Mouse (Mus musculus) bone marrow, adult 2 months (tissue): ENCODE results near the gene 2810408A11Rik. TPM values are rescaled to one million over a fixed set of nuclear protein-coding genes. Genes with fewer than 3 reads are reported as not detected.
A peak's percentile ranks its signal among the peaks of the same experiment; 100 is the strongest.

Source experiments
- H3K27ac ChIP-seq: fragments of 200-500 bp; 2 replicates; pipeline ENCODE4 v1.5.1; 2012; ENCODE audit warnings: low read depth, mild to moderate bottlenecking, control low read depth, inconsistent platforms, low read length; ENCODE audit not compliant: control insufficient read depth, poor library complexity, insufficient read depth
- H3K4me1 ChIP-seq: fragments of 200-500 bp; 2 replicates; pipeline ENCODE4 v1.6.1; 2011; ENCODE audit warnings: low read length; ENCODE audit not compliant: control insufficient read depth, insufficient read depth
- H3K4me3 ChIP-seq: fragments of 200-500 bp; replicated peaks from 2 replicates; pipeline ENCODE3; 2011; ENCODE audit warnings: mild to moderate bottlenecking, low read depth, low read length, control low read depth; ENCODE audit not compliant: control insufficient read depth
- CTCF ChIP-seq: fragments of 200-500 bp; IDR thresholded peaks from 2 replicates; pipeline ENCODE4 v1.5.1; 2011; ENCODE audit warnings: low read length, control low read depth; ENCODE audit not compliant: control insufficient read depth, insufficient read depth
- POLR2A ChIP-seq: fragments of 200-500 bp; IDR thresholded peaks from 2 replicates; pipeline ENCODE4 v1.6.1; 2011; ENCODE audit warnings: low read depth, mild to moderate bottlenecking, control low read depth, low read length, borderline replicate concordance; ENCODE audit not compliant: control insufficient read depth
- WGBS: fragments of 180-500 bp; shearing (Covaris S2); methylation state at CpG from one replicate; pipeline ENCODE4 v1.1.7; 2018; 5-methylcytosine and 5-hydroxymethylcytosine counted together
- polyA plus RNA-seq: library from polyadenylated mRNA; stranded (reverse); fragments of >200 nt; gene quantifications from 2 replicates; pipeline ENCODE4 v1.2.4, GENCODE M21; 2011; ENCODE audit warnings: low replicate concordance; ENCODE audit not compliant: missing spikeins, insufficient read depth, insufficient read length

2810408A11Rik gene
- polyA plus RNA-seq, 1 experiment, result 5.6 TPM

- Histone ChIP-seq H3K27ac (no peak within 1 kb of the TSS), H3K4me3 (no peak within 1 kb of the TSS), H3K4me1 (peaks cover 4% of the 10 kb centered on the region)
- 77% methylated on average over 11 of the region's 11 CpGs for WGBS
- no peak for TF ChIP-seq POLR2A
- no peak for TF ChIP-seq CTCF
Observed at GRCm38 (mm10) chr11:69877878-69878277, 22.9 kb downstream of the 2810408A11Rik start, which contains the start of gene Tmem95. TSS of gene Tmem95 (minus strand) at chr11:69878018.

GRCm38 (mm10) chr11:69876867-69877266 lies 23.9 kb downstream of the 2810408A11Rik start:
- 3% methylated on average over 12 of the region's 12 CpGs for whole genome bisulfite sequencing
- Histone ChIP-seq H3K27ac (no peak overlapping the region), H3K4me1 (peaks cover 3% of the 10 kb centered on the region), H3K4me3 (no peak overlapping the region)
- TF ChIP-seq POLR2A, result no peak
- peak; percentile 93 for TF ChIP-seq CTCF

DNA sequence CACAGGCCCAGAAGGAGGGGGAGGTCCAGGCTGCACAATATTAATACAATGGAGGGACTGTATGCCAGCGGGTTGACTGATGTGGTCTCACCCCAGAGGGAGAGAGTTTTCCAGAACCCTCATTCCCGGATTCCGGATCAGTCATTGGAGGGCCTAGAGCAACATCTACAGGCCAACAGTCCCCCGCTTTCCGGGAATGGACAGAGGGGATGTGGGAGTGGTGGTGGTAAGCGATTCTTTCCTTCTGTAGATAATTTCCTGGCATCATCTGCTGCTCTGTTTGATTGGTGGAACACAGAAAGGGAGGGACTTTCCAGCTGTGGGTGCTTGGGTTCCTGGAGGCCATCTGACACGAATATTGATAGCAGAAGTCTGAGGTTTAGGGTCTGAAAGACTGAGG lies 24.6 kb downstream of the 2810408A11Rik start:
- 31% methylated on average over 7 of the region's 7 CpGs for WGBS
- TF ChIP-seq POLR2A, result no peak
- Histone ChIP-seq H3K4me1 (peaks cover 2% of the 10 kb centered on the region; the same call in 1 of the 2 replicates), H3K27ac (no peak overlapping the region), H3K4me3 (no peak overlapping the region)

DNA sequence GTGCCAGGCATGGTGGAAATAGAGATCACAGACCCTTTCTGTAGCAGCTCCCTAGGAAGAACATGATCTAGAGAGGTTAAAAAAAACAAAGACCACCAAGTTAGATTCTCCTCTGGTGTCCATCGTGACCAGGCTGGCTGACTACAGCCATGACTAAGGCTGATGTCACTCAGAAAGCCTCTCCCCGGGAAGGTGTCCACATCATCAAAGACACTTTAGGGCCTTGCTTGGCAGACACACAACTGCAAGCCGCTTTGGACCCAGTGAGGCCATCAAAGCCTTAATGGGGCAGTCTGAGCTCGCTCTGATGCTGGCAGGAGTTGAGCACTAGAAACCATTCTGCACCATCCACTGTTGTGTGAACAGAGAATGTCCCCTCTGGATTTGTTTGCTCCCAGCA lies 28.3 kb downstream of the 2810408A11Rik start:
- no peak for TF ChIP-seq CTCF
- no peak for TF ChIP-seq POLR2A

GRCm38 (mm10) chr11:69871822-69872221 lies 29.0 kb downstream of the 2810408A11Rik start:
- Histone ChIP-seq H3K4me3 (no peak overlapping the region), H3K4me1 (no peaks in the 10 kb centered on the region), H3K27ac (no peak overlapping the region)
- 87% methylated on average over 7 of the region's 7 CpGs for WGBS
- TF ChIP-seq CTCF (no peak), POLR2A (no peak)

More for the DNA sequence above, 28.3 kb downstream of the 2810408A11Rik start:
- Histone ChIP-seq H3K4me3 (no peak overlapping the region), H3K4me1 (no peaks in the 10 kb centered on the region), H3K27ac (no peak overlapping the region)
- 84% methylated on average over 4 of the region's 4 CpGs for WGBS

- TF ChIP-seq CTCF, result no peak
- TF ChIP-seq POLR2A, result no peak
- WGBS, result 88% methylated on average over 2 of the region's 2 CpGs
Observed at GRCm38 (mm10) chr11:69870289-69871069, 30.3 kb downstream of the 2810408A11Rik start.

GRCm38 (mm10) chr11:69867335-69867734 lies 33.5 kb downstream of the 2810408A11Rik start:
- Histone ChIP-seq H3K4me1 (no peaks in the 10 kb centered on the region; the same call in 1 of the 2 replicates), H3K27ac (no peak overlapping the region), H3K4me3 (no peak overlapping the region)
- TF ChIP-seq POLR2A (no peak), CTCF (no peak)
- 68% methylated on average over 9 of the region's 9 CpGs for WGBS

More at GRCm38 (mm10) chr11:69870289-69871069, 30.3 kb downstream of the 2810408A11Rik start:
- Histone ChIP-seq H3K4me1 (no peaks in the 10 kb centered on the region), H3K27ac (no peak overlapping the region), H3K4me3 (no peak overlapping the region)

DNA sequence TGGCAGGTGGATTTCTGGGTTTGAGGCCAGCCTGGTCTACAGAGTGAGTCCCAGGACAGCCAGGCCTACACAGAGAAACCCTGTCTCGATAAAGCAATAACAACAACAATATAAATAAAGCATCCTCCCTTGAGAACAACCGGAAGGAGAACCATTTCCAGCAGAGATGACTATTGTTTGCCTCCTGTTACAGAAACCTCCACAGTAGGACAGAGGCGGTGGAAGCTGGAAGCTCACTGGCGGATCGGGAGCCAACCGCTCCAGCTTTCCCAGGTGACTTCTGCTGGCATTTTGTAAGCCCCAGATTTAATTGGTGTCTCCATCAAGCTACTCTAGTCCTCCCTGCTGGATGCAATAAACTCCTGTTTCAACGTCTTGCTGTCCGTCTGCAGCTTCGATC lies 35.2 kb downstream of the 2810408A11Rik start:
- Histone ChIP-seq H3K4me1 (no peaks in the 10 kb centered on the region; the same call in 1 of the 2 replicates), H3K27ac (no peak overlapping the region), H3K4me3 (no peak overlapping the region)
- TF ChIP-seq POLR2A, result no peak
- TF ChIP-seq CTCF, result no peak
- WGBS, result 94% methylated on average over 9 of the region's 9 CpGs
